Mouse (Mus musculus) midbrain, postnatal 0 days (tissue): ENCODE data around the gene Nphp4. TPM values are rescaled to one million over a fixed set of nuclear protein-coding genes. Genes with fewer than 3 reads are reported as not detected.
A peak's percentile ranks its signal among the peaks of the same experiment; 100 is the strongest.

Experiments
- ATAC-seq: fragments of 200-750 bp; cut with Nextera tagmentation; 2 replicates; pipeline ENCODE4 v1.8.0; 2017; ENCODE audit warnings: moderate number of reproducible peaks, mild to moderate bottlenecking, moderate TSS enrichment, moderate library complexity; ENCODE audit not compliant: low FRiP score
- DNase-seq: peaks from one replicate; pipeline ENCODE4 v3.0.0-alpha.2; 2015; ENCODE audit warnings: low spot score
- H3K27ac ChIP-seq: fragments of 300-500 bp; sonication (generic); 2 replicates; pipeline ENCODE4 v1.5.1; 2014; ENCODE audit warnings: low read depth, mild to moderate bottlenecking, low read length, mixed read lengths
- H3K27me3 ChIP-seq: fragments of 300-500 bp; sonication (generic); 2 replicates; pipeline ENCODE4 v1.6.1; 2014; ENCODE audit warnings: low read length, control low read depth, mixed read lengths; ENCODE audit not compliant: insufficient read depth
- H3K36me3 ChIP-seq: fragments of 300-500 bp; sonication (generic); 2 replicates; pipeline ENCODE4 v1.6.1; 2014; ENCODE audit warnings: low read length, control low read depth, mixed read lengths; ENCODE audit not compliant: insufficient read depth
- H3K4me1 ChIP-seq: fragments of 300-500 bp; sonication (generic); 2 replicates; pipeline ENCODE4 v1.6.1; 2014; ENCODE audit warnings: mild to moderate bottlenecking, control low read depth, antibody characterized with exemption, low read length, mixed read lengths; ENCODE audit not compliant: insufficient read depth
- H3K4me2 ChIP-seq: fragments of 300-500 bp; sonication (generic); 2 replicates; pipeline ENCODE4 v1.6.1; 2014; ENCODE audit warnings: low read depth, mild to moderate bottlenecking, low read length, mixed read lengths; ENCODE audit not compliant: poor library complexity, severe bottlenecking
- H3K4me3 ChIP-seq: fragments of 300-500 bp; sonication (generic); 2 replicates; pipeline ENCODE4 v1.5.1; 2014; ENCODE audit warnings: low read depth, mild to moderate bottlenecking, low read length, moderate library complexity
- H3K9ac ChIP-seq: fragments of 300-500 bp; sonication (generic); replicated peaks from 2 replicates; pipeline ENCODE4 v1.6.1; 2014; ENCODE audit warnings: mild to moderate bottlenecking, low read length, moderate library complexity, mixed read lengths; ENCODE audit not compliant: poor library complexity, severe bottlenecking
- H3K9me3 ChIP-seq: fragments of 300-500 bp; sonication (generic); 2 replicates; pipeline ENCODE4 v1.6.1; 2016; ENCODE audit warnings: low read length, control low read depth
- CTCF ChIP-seq: IDR thresholded peaks from 2 replicates; pipeline ENCODE4 v1.5.1; 2016; ENCODE audit warnings: antibody characterized with exemption, mild to moderate bottlenecking
- whole genome bisulfite sequencing: fragments of 180-500 bp; shearing (Covaris S2); extraction: QIAGEN DNeasy Blood & Tissue Kit; methylation state at CpG from one replicate; pipeline ENCODE4 v1.1.7; 2014; 5-methylcytosine and 5-hydroxymethylcytosine counted together
- polyA plus RNA-seq: library from polyadenylated mRNA; unstranded; fragments of >200 nt; fragmentation: Nextera tagmentation; extraction: Ambion mirVana; gene quantifications from 2 replicates; pipeline ENCODE4 v1.2.1, GENCODE M21; 2015
- total RNA-seq: library from RNA; depleted of rRNA; stranded (reverse); fragments of >200 nt; gene quantifications from 2 replicates; pipeline ENCODE4 v1.2.3, GENCODE M21; 2014

Gene Nphp4
- total and polyA plus RNA-seq, 2 experiments from 2014 or later: 4.8 to 12.1 TPM

GRCm38 (mm10) chr4:152441536-152441935 lies 35.0 kb upstream of the Nphp4 start:
- no peaks in the 10 kb centered on the region for H3K27me3 ChIP-seq
- H3K9me3 ChIP-seq: no peaks in the 10 kb centered on the region
- H3K4me2 ChIP-seq: no peak overlapping the region
- no peak overlapping the region for H3K27ac ChIP-seq
- no peak; the same call in 1 of the 2 replicates for ATAC-seq
- no peak for DNase-seq
- TF ChIP-seq CTCF: no peak
- no peaks in the 10 kb centered on the region for H3K4me1 ChIP-seq
- no peaks in the 10 kb centered on the region; the same call in 1 of the 2 replicates for H3K36me3 ChIP-seq
- no peak overlapping the region for H3K9ac ChIP-seq
- no peak overlapping the region for H3K4me3 ChIP-seq
- 39% methylated on average over 9 of the region's 9 CpGs for WGBS

DNA sequence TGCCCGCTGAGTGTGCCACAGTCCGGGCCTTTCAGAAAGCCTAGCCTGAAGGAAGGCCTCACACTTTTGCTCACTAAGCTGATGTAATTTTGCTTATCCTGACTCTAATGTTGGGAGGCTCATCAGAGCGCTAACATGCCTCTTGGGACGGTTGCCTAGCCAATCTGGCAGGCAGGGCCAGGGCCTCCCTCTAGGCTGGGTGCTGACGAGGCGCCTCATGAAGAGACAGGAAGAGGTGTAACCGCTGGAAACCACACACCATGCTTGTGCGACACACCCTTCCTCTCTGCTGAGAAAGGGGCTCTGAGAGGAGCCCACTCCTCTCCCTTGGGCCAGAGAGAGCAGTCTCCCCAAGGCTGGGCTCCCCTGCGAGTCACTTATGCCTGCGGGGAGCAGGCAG lies 30.3 kb upstream of the Nphp4 start:
- Histone ChIP-seq H3K9ac (no peak overlapping the region), H3K4me1 (no peaks in the 10 kb centered on the region), H3K4me2 (no peak overlapping the region), H3K36me3 (no peaks in the 10 kb centered on the region; the same call in 1 of the 2 replicates), H3K27me3 (no peaks in the 10 kb centered on the region), H3K27ac (no peak overlapping the region), H3K4me3 (no peak overlapping the region), H3K9me3 (no peaks in the 10 kb centered on the region)
- DNase-seq (no peak), ATAC-seq (no peak)
- no peak for TF ChIP-seq CTCF
- WGBS: 83% methylated on average over 10 of the region's 10 CpGs

DNA sequence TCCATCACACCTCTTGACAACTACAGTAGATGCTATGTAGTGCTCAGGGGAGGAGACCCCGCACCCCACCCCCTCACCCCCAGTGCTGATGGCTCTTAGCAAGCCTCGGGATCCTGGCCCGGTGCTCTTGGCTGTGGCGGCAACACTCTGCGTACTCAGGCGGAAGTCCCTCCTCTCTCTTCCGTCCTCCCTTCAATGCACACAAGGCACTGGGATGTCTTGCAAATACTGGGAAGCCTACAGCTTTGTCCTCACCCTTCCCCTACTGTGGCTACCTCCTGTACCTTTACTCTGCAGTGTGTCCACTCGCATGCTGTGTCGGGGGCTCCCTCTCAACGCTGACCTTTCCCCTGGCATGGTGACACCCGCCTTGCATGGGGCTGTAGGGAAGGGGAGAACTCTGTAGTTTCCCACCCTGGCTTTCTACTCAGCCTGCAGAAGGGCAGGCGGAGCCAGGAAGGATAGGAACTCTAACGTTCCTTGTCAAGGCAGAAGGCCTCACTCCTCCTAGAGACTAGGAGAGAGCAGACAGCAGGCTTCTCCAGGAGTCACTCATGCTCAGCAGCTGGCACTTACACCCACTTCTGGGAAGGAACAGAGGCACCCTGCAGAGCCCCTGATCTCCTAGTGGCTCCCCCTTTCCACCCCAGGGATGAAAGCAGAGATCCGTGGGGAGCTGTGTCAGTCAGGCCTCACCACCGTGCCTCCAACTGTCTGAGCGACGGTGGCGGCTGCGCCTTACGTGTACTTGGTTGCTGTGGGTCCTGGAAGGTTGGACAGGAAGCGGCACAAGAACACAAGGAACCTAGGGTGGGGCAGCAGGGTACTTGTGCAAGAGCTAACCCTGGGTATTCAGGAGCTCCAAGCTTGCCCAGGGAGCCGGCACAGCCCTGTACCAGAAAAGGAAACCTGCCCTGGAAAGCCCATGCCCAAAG lies 28.5 kb upstream of the Nphp4 start:
- no peak for ATAC-seq
- no peak overlapping the region for H3K9ac ChIP-seq
- H3K4me1 ChIP-seq: no peaks in the 10 kb centered on the region
- TF ChIP-seq CTCF: no peak
- H3K4me2 ChIP-seq: no peak overlapping the region
- no peaks in the 10 kb centered on the region for H3K9me3 ChIP-seq
- no peak overlapping the region for H3K27ac ChIP-seq
- H3K27me3 ChIP-seq: no peaks in the 10 kb centered on the region
- no peak overlapping the region for H3K4me3 ChIP-seq
- no peaks in the 10 kb centered on the region; the same call in 1 of the 2 replicates for H3K36me3 ChIP-seq
- 82% methylated on average over 22 of the region's 22 CpGs for WGBS
- no peak for DNase-seq

DNA sequence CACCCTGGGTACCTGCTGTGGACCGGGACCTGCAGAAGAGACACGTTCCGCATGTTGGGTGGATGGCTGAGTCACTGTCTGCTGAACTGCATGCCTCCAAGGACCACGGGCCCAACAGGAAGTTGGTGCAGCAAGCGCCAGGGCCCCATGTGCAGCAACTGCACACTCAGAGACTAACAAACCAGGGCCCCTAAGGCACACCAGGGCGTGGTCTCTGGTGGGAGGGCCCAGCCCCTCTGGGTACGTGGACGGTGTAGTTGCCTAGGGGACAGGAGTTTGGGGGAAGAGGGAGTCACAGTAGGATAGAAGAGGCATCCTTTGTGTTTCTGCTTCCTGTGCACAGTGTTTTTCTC lies 27.9 kb upstream of the Nphp4 start:
- 74% methylated on average over 8 of the region's 8 CpGs for WGBS
- Histone ChIP-seq H3K27me3 (no peaks in the 10 kb centered on the region), H3K9me3 (no peaks in the 10 kb centered on the region), H3K27ac (no peak overlapping the region), H3K4me3 (no peak overlapping the region), H3K4me1 (no peaks in the 10 kb centered on the region), H3K4me2 (no peak overlapping the region), H3K9ac (no peak overlapping the region), H3K36me3 (no peaks in the 10 kb centered on the region; the same call in 1 of the 2 replicates)
- no peak for TF ChIP-seq CTCF
- ATAC-seq: no peak
- no peak for DNase-seq

- no peaks in the 10 kb centered on the region for H3K9me3 ChIP-seq
- H3K4me1 ChIP-seq: no peaks in the 10 kb centered on the region
- 94% methylated on average over 6 of the region's 6 CpGs for WGBS
- DNase-seq: no peak
- ATAC-seq: no peak
- H3K36me3 ChIP-seq: no peaks in the 10 kb centered on the region
- H3K27ac ChIP-seq: no peak overlapping the region
- H3K4me3 ChIP-seq: no peak overlapping the region
- TF ChIP-seq CTCF: peak; percentile 25; the same call in 1 of the 2 replicates
- no peak overlapping the region for H3K4me2 ChIP-seq
- H3K9ac ChIP-seq: no peak overlapping the region
- no peaks in the 10 kb centered on the region for H3K27me3 ChIP-seq
These were observed 25.1 kb upstream of the Nphp4 start for GRCm38 (mm10) chr4:152451371-152451770.

DNA sequence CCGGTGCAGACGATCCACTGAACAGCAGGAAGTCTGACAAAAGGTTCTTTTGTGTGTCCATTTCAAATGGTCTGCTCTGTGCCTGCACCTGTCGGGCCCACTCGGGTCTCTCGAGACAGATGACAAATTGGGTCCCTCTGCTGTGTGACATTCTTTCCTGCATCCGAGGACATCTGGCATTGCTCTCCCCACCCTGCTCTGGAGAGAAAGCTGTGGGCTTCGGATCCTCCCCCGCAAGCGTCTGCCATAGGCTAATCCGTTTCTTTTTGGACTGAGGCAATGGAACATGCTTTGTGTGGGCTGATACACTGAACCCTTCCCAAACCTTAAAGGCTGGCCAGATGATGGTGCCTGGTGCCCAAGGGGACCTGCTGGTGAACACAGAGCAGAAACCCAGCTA lies 23.4 kb upstream of the Nphp4 start:
- ATAC-seq (no peak), DNase-seq (no peak)
- H3K9ac ChIP-seq: no peak overlapping the region
- no peaks in the 10 kb centered on the region for H3K9me3 ChIP-seq
- no peak overlapping the region for H3K4me3 ChIP-seq
- WGBS: 27% methylated on average over 10 of the region's 10 CpGs
- no peaks in the 10 kb centered on the region for H3K4me1 ChIP-seq
- no peaks in the 10 kb centered on the region for H3K27me3 ChIP-seq
- no peak for TF ChIP-seq CTCF
- no peak overlapping the region for H3K4me2 ChIP-seq
- H3K36me3 ChIP-seq: no peaks in the 10 kb centered on the region
- H3K27ac ChIP-seq: no peak overlapping the region
